Mouse (Mus musculus): ENCODE measurements around the gene Mybbp1a.

Mybbp1a gene

GRCm38 (mm10) chr11:72446311-72447105 is 5.4 kb downstream of the Mybbp1a start:
- DNase-seq (ENCODE audit: low spot score in 2 of 2): no peak

GRCm38 (mm10) chr11:72447475-72447874 is 6.3 kb downstream of the Mybbp1a start:
- DNase-seq (ENCODE audit: low spot score in 2 of 2): no peak

GRCm38 (mm10) chr11:72452140-72452665 is 11.0 kb downstream of the Mybbp1a start:
- no peak for DNase-seq (ENCODE audit: low spot score in 2 of 2)

- no peak for DNase-seq (ENCODE audit: low spot score in 2 of 2)
Observed at GRCm38 (mm10) chr11:72453105-72453953, 12.2 kb downstream of the Mybbp1a start.

- no peak for DNase-seq (ENCODE audit: low spot score in 2 of 2)
Observed at GRCm38 (mm10) chr11:72455694-72456093, 14.5 kb downstream of the Mybbp1a start.

- no peak for DNase-seq (ENCODE audit: low spot score in 2 of 2)
Observed at GRCm38 (mm10) chr11:72457995-72458496, 16.9 kb downstream of the Mybbp1a start.

GRCm38 (mm10) chr11:72458502-72458901 is 17.3 kb downstream of the Mybbp1a start:
- DNase-seq (ENCODE audit: low spot score in 2 of 2): no peak

- no peak for DNase-seq (ENCODE audit: low spot score in 2 of 2)
Observed at GRCm38 (mm10) chr11:72461500-72461981, 20.4 kb downstream of the Mybbp1a start.

- DNase-seq (ENCODE audit: low spot score in 2 of 2): no peak
Observed at GRCm38 (mm10) chr11:72464821-72465220, 23.7 kb downstream of the Mybbp1a start.

GRCm38 (mm10) chr11:72465978-72466693 is 25.0 kb downstream of the Mybbp1a start:
- DNase-seq (ENCODE audit: low spot score in 2 of 2): no peak

GRCm38 (mm10) chr11:72466694-72467507 is 25.7 kb downstream of the Mybbp1a start:
- DNase-seq (ENCODE audit: low spot score in 2 of 2): no peak

GRCm38 (mm10) chr11:72468525-72468924 is 27.4 kb downstream of the Mybbp1a start:
- no peak for DNase-seq (ENCODE audit: low spot score in 2 of 2)

- DNase-seq (ENCODE audit: low spot score in 2 of 2): peak; percentile 34 to 61
Observed at GRCm38 (mm10) chr11:72469217-72469616, 28.1 kb downstream of the Mybbp1a start.

- no peak for DNase-seq (ENCODE audit: low spot score in 2 of 2)
Observed at GRCm38 (mm10) chr11:72470004-72470403, 28.8 kb downstream of the Mybbp1a start.

GRCm38 (mm10) chr11:72471381-72471780 is 30.2 kb downstream of the Mybbp1a start:
- DNase-seq (ENCODE audit: low spot score in 2 of 2): no peak

- no peak for DNase-seq (ENCODE audit: low spot score in 2 of 2)
Observed at GRCm38 (mm10) chr11:72473540-72473939, 32.4 kb downstream of the Mybbp1a start.

- DNase-seq (ENCODE audit: low spot score in 2 of 2): no peak
Observed at GRCm38 (mm10) chr11:72474926-72475325, 33.8 kb downstream of the Mybbp1a start.

GRCm38 (mm10) chr11:72475408-72475807 is 34.3 kb downstream of the Mybbp1a start:
- DNase-seq (ENCODE audit: low spot score in 2 of 2): no peak

GRCm38 (mm10) chr11:72476074-72476625 is 35.0 kb downstream of the Mybbp1a start:
- DNase-seq (ENCODE audit: low spot score in 2 of 2): no peak

- no peak for DNase-seq (ENCODE audit: low spot score in 2 of 2)
Observed at GRCm38 (mm10) chr11:72477182-72477581, 36.0 kb downstream of the Mybbp1a start.

Measured in frontal cortex, postnatal 14 days (tissue).